Mouse (Mus musculus): ENCODE results near the gene Mrfap1. TPM values are rescaled to one million over a fixed set of nuclear protein-coding genes. Genes with fewer than 3 reads are reported as not detected.

Mrfap1 gene
- total and polyA plus RNA-seq, 3 experiments: 211 to 317 (median 312) TPM

DNA sequence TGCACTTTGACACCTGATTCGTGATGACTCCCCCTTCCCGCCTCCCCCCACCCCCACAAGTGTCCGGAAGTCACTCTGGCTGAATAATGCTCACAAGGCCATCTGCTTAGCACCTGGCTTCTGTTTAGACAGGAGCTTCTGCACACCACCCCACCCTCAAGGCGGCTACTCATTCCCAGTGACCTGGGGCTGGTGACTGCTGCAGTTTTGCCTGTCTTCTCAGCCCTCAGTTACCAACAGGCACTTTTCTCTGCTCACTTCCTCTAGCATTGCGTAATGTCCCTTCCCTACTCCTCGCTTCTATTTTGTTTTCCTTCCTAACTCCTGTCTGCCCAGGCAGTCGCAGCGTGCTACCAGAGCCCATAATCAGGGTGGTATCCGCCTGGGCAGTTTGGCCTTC lies 4.7 kb downstream of the Mrfap1 start:
- Histone ChIP-seq H3K27ac (ENCODE audit: insufficient read depth, low read depth) (no peak overlapping the region), H3K79me2 (replicated peaks; ENCODE audit: control insufficient read depth, extremely low read depth, insufficient read depth, poor library complexity, severe bottlenecking) (peaks cover 18% of the 10 kb centered on the region), H3K36me3 (replicated peaks in 1 of 2; ENCODE audit: control insufficient read depth in 1 of 2, insufficient read depth in 1 of 2, low read length in 1 of 2) (peaks cover 7 to 28% of the 10 kb centered on the region in 2 experiments), H3K9ac (ENCODE audit: insufficient read depth, low read depth) (no peak overlapping the region), H3K4me3 (replicated peaks in 1 of 3; ENCODE audit: low read depth in 2 of 3, low read length in 2 of 3, poor library complexity in 1 of 3) (no peak overlapping the region), H3K4me2 (ENCODE audit: insufficient read depth, low read depth, poor library complexity, severe bottlenecking) (no peak overlapping the region), H3K27me3 (replicated peaks) (no peaks in the 10 kb centered on the region), H3K4me1 (ENCODE audit: control insufficient read depth in 1 of 2, insufficient read depth in 2 of 2) (peaks cover 4 to 28% of the 10 kb centered on the region in 2 experiments; a peak in 3 of 4 replicates), H3K9me3 (replicated peaks; ENCODE audit: low read length) (no peaks in the 10 kb centered on the region)
- DNase-seq (ENCODE audit: extremely low read depth): no peak
- in situ Hi-C loops (cut with MboI; ENCODE audit: low pct_ligation_motif_present, low pct_unique_long_range_greater_than_20kb, low sequenced_read_pairs) (no loop called here), dilution Hi-C loops (cut with MboI; ENCODE audit: extremely low pct_ligation_motif_present, extremely low pct_unique_long_range_greater_than_20kb, low sequenced_read_pairs) (no loop called here)
- TF ChIP-seq MAZ (IDR thresholded peaks at IDR 0.05; ENCODE audit: low read depth, low read length) (no peak), ELF1 (IDR thresholded peaks at IDR 0.05; ENCODE audit: low read depth, low read length) (no peak), KAT2A (IDR thresholded peaks at IDR 0.05; ENCODE audit: insufficient replicate concordance, low read length) (no peak), PAX5 (IDR thresholded peaks at IDR 0.05; ENCODE audit: low read length) (no peak), CHD2 (IDR thresholded peaks at IDR 0.05; ENCODE audit: low read length) (no peak), CTCF (conservative IDR thresholded peaks at IDR 0.05 in 1 of 2, IDR thresholded peaks at IDR 0.05 in 1 of 2; ENCODE audit: low read depth in 2 of 2, low read length in 2 of 2) (no peak), HCFC1 (IDR thresholded peaks at IDR 0.05; ENCODE audit: low read depth, low read length) (no peak), NRF1 (IDR thresholded peaks at IDR 0.05; ENCODE audit: low read depth, low read length) (no peak)

GRCm38 (mm10) chr5:36786052-36786451 lies 10.5 kb downstream of the Mrfap1 start:
- Histone ChIP-seq H3K4me2 (ENCODE audit: insufficient read depth, low read depth, poor library complexity, severe bottlenecking) (no peak overlapping the region), H3K4me1 (ENCODE audit: control insufficient read depth in 1 of 2, insufficient read depth in 2 of 2) (peaks cover 3 to 7% of the 10 kb centered on the region in 2 experiments; a peak in 3 of 4 replicates), H3K9me3 (replicated peaks; ENCODE audit: low read length) (peaks cover 19% of the 10 kb centered on the region), H3K27ac (ENCODE audit: insufficient read depth, low read depth) (no peak overlapping the region), H3K9ac (ENCODE audit: insufficient read depth, low read depth) (no peak overlapping the region), H3K27me3 (replicated peaks) (peaks cover 1% of the 10 kb centered on the region), H3K36me3 (replicated peaks in 1 of 2; ENCODE audit: control insufficient read depth in 1 of 2, insufficient read depth in 1 of 2, low read length in 1 of 2) (peaks cover 0 to 3% of the 10 kb centered on the region in 2 experiments), H3K79me2 (replicated peaks; ENCODE audit: control insufficient read depth, extremely low read depth, insufficient read depth, poor library complexity, severe bottlenecking) (no peaks in the 10 kb centered on the region), H3K4me3 (replicated peaks in 1 of 3; ENCODE audit: low read depth in 2 of 3, low read length in 2 of 3, poor library complexity in 1 of 3) (no peak overlapping the region)
- dilution Hi-C loops (cut with MboI; ENCODE audit: extremely low pct_ligation_motif_present, extremely low pct_unique_long_range_greater_than_20kb, low sequenced_read_pairs): no loop called here
- DNase-seq (ENCODE audit: extremely low read depth): no peak
- TF ChIP-seq ZC3H11A (IDR thresholded peaks at IDR 0.05; ENCODE audit: low read depth, low read length) (no peak), HCFC1 (IDR thresholded peaks at IDR 0.05; ENCODE audit: low read depth, low read length) (no peak), CTCF (conservative IDR thresholded peaks at IDR 0.05 in 1 of 2, IDR thresholded peaks at IDR 0.05 in 1 of 2; ENCODE audit: low read depth in 2 of 2, low read length in 2 of 2) (no peak), MAX (IDR thresholded peaks at IDR 0.05; ENCODE audit: low read length) (no peak), MAZ (IDR thresholded peaks at IDR 0.05; ENCODE audit: low read depth, low read length) (no peak), ZNF384 (IDR thresholded peaks at IDR 0.05; ENCODE audit: low read depth, low read length) (no peak), SIN3A (IDR thresholded peaks at IDR 0.05; ENCODE audit: low read length) (no peak), RCOR1 (conservative IDR thresholded peaks at IDR 0.05; ENCODE audit: low read depth, low read length) (no peak), MEF2A (IDR thresholded peaks at IDR 0.05; ENCODE audit: borderline replicate concordance, low read depth, low read length) (no peak), TBP (conservative IDR thresholded peaks at IDR 0.05; ENCODE audit: low read depth, low read length) (no peak)
- in situ Hi-C loops (cut with MboI; ENCODE audit: low pct_ligation_motif_present, low pct_unique_long_range_greater_than_20kb, low sequenced_read_pairs): no loop called here

Data from CH12.LX (cell line).